Mouse (Mus musculus) myocyte (in vitro differentiated cells): ENCODE data around the gene Ddx28.

Source experiments
- CEBPB ChIP-seq: IDR thresholded peaks from 2 replicates; pipeline ENCODE4 v1.6.1; 2011; ENCODE audit warnings: mild to moderate bottlenecking, moderate library complexity; ENCODE audit not compliant: poor library complexity, insufficient read depth, severe bottlenecking
- E2F4 ChIP-seq: IDR thresholded peaks from one replicate; pipeline ENCODE4 v1.6.1; 2011; ENCODE audit warnings: mild to moderate bottlenecking, control low read depth, moderate library complexity; ENCODE audit not compliant: insufficient read depth
- MAX ChIP-seq: IDR thresholded peaks from one replicate; pipeline ENCODE4 v1.6.1; 2011; ENCODE audit warnings: low read depth, mild to moderate bottlenecking, control low read depth
- MYOD1 ChIP-seq, 3 experiments: IDR thresholded peaks; one replicate each; pipeline ENCODE4 v1.6.1; 2011; ENCODE audit warnings: control low read depth in 2 of 3, low read depth in 2 of 3, mild to moderate bottlenecking in 2 of 3, moderate library complexity in 1 of 3; ENCODE audit not compliant: insufficient read length in 2 of 3, control insufficient read depth in 1 of 3
- MYOG ChIP-seq, 3 experiments: IDR thresholded peaks; one replicate each; pipeline ENCODE4 v1.6.1; 2011; ENCODE audit warnings: control low read depth in 2 of 3, low read depth in 2 of 3, mild to moderate bottlenecking in 2 of 3; ENCODE audit not compliant: insufficient read length in 2 of 3, control insufficient read depth in 1 of 3, insufficient read depth in 1 of 3
- POLR2A ChIP-seq: IDR thresholded peaks from one replicate; pipeline ENCODE4 v1.6.1; 2011; ENCODE audit warnings: low read depth, mild to moderate bottlenecking, control low read depth, moderate library complexity; ENCODE audit not compliant: insufficient read length
- REST ChIP-seq: IDR thresholded peaks from one replicate; pipeline ENCODE4 v1.6.1; 2011; ENCODE audit warnings: mild to moderate bottlenecking, control low read depth, moderate library complexity; ENCODE audit not compliant: insufficient read depth, insufficient read length
- SRF ChIP-seq: IDR thresholded peaks from one replicate; pipeline ENCODE4 v1.6.1; 2011; ENCODE audit warnings: low read depth; ENCODE audit not compliant: control insufficient read depth, insufficient read length
- TCF12 ChIP-seq: IDR thresholded peaks from one replicate; pipeline ENCODE4 v1.6.1; 2011; ENCODE audit warnings: mild to moderate bottlenecking, control low read depth; ENCODE audit not compliant: poor library complexity, insufficient read depth, severe bottlenecking
- USF1 ChIP-seq: IDR thresholded peaks from one replicate; pipeline ENCODE4 v1.6.1; 2011; ENCODE audit warnings: low read depth, mild to moderate bottlenecking, control low read depth, moderate library complexity

GRCm38 (mm10) chr8:105965266-105965904, 46.3 kb downstream of the Ddx28 start:
- TF ChIP-seq POLR2A, result no peak
- no peak for TF ChIP-seq E2F4
- no peak for TF ChIP-seq MAX
- no peak for TF ChIP-seq SRF
- no peak for TF ChIP-seq MYOG (IDR thresholded peaks at IDR 0.05; ENCODE audit: control insufficient read depth in 1 of 3, insufficient read depth in 1 of 3, insufficient read length in 2 of 3, low read depth in 2 of 3)
- no peak for TF ChIP-seq CEBPB
- TF ChIP-seq USF1, result no peak
- no peak for TF ChIP-seq REST
- TF ChIP-seq MYOD1 (IDR thresholded peaks at IDR 0.05; ENCODE audit: control insufficient read depth in 1 of 3, insufficient read length in 2 of 3, low read depth in 2 of 3), result no peak
- no peak for TF ChIP-seq TCF12
